Mouse (Mus musculus) heart, adult 18-20 months (tissue): ENCODE measurements around the gene Smim14. TPM values are rescaled to one million over a fixed set of nuclear protein-coding genes. Genes with fewer than 3 reads are reported as not detected.
A peak's percentile ranks its signal among the peaks of the same experiment; 100 is the strongest.

ENCODE experiments used
- DNase-seq, 2 experiments: peaks; one replicate each; pipeline ENCODE4 v3.0.0; 2021 to 2022; ENCODE audit warnings: mixed read lengths in 1 of 2
- total RNA-seq, 2 experiments: library from RNA; stranded (reverse); gene quantifications; 2 replicates each; pipeline ENCODE4 v1.2.3; 2021

Gene Smim14
- total RNA-seq, 2 experiments from 2014 or later, result 94.3 to 101 TPM

DNA sequence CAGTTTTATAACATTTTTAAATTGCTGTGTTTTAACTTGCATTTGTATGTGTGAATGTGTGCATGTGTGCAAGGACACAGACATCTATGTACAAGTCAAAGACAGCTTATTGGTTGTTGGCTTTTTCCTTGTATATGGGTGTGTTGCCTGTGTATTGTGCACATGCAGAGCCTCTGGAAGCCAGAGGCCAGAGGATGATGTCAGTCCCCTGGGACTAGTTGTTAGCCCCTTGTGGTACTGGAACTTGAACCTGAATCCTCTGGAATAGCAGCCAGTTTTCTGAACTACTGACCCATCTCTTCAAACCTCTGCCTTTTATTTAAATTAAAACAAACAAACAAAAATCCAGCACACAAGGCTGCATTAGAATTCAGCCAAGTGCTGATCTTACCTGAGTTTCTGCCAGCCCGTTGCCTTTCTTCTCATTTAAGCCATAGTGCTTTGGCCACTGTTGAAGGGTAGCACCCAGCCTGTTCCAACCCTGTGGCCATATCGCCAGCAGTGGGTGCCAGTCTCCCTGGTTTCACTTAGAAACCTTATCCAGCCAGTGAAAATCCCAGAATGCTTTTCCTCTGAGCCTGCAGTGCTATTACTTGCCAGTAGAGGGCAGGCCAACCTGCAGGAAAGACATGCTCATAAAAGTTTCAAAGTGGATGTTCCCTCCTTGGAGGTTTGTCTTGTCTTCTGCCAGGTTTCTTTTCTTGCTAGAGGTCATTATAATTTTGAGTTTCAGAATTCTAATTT lies 135.6 kb downstream of the Smim14 start:
- peak; percentile 78 to 93 for DNase-seq

Other genes starting within 250 kb of the Smim14 start
- gene Rfc1, start 201.5 kb downstream of the Smim14 start, total RNA-seq, result 10 to 100 TPM; 31.7 to 38.4 TPM
- 1 to 10 TPM in 1 of 2 experiments, under 1 TPM in 1; 0.22 to 1.7 TPM for gene Klb, start 188.9 kb downstream of the Smim14 start, total RNA-seq
- 1,000 to 10,000 TPM in 1 of 2 experiments, 100 to 1,000 TPM in 1; 684 to 1,088 TPM for gene Rpl9, start 145.7 kb downstream of the Smim14 start, total RNA-seq
- 10 to 100 TPM; 54.8 to 76.9 TPM for gene Lias, start 145.7 kb downstream of the Smim14 start, total RNA-seq
- 10 to 100 TPM; 14.2 to 22.1 TPM for gene Ugdh, start 101.2 kb downstream of the Smim14 start, total RNA-seq
- gene Gm43552, start 44.4 kb downstream of the Smim14 start, total RNA-seq, result 1 to 10 TPM in 1 of 2 experiments, not detected in 1; 4.0 TPM
- 10 to 100 TPM; 62.9 to 64.2 TPM for gene Ube2k, start within 50 bp of the Smim14 start, total RNA-seq
- gene Pds5a, start 161.1 kb upstream of the Smim14 start, total RNA-seq, result 10 to 100 TPM; 56.6 to 56.7 TPM
- 10 to 100 TPM in 1 of 2 experiments, 1 to 10 TPM in 1; 9.8 to 11.5 TPM for gene N4bp2, start 226.3 kb upstream of the Smim14 start, total RNA-seq